In the genomic region with DNA sequence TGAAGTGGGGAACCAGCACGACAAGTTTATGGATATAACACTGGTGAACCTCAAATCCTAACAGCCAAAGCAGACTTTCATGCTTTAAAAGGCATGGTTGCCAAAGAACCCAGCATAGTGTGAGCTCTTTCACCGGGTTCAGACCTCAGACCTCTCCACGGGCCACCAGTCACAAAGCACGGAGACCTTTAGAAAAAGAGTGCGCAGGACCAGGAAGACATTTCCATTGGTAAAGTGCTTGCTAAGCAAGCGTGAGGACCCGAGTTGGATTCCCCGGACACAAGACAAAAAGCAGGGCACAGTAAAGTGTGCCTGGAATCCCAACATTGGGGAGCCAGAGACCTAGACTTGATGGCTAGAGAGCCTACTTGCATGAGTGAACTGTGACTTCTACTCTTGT, we compare ENCODE assay signal across 28 mouse cellular contexts.
DNase-seq lines count a peak whose midpoint lies in the region; ATAC-seq and TF ChIP-seq lines count a peak whose summit lies in the region.
"Had no signal": no experiment of that assay in that cellular context is flagged by ENCODE, and none has a peak within 500 bp of the region (broad histone marks: within the 10 kb centered on the region; RNA-seq: fewer than 3 reads in every experiment).

No protein-coding gene starts in this region.

- no peaks in the 10 kb centered on the region for H3K9me3 ChIP-seq in embryonic facial prominence, embryonic 13.5 days
- H3K9me3 ChIP-seq in embryonic facial prominence, embryonic 10.5 days: no peaks in the 10 kb centered on the region
- H3K9me3 ChIP-seq in hindbrain, embryonic 10.5 days: no peaks in the 10 kb centered on the region
- no peaks in the 10 kb centered on the region for H3K9me3 ChIP-seq in hindbrain, embryonic 13.5 days
- H3K9me3 ChIP-seq in kidney, embryonic 16.5 days (ENCODE audit: low read length): no peaks in the 10 kb centered on the region
- no peaks in the 10 kb centered on the region for H3K9me3 ChIP-seq in midbrain, embryonic 10.5 days (replicated peaks)
- H3K9me3 ChIP-seq in midbrain, embryonic 11.5 days (ENCODE audit: control insufficient read depth, low read length): no peaks in the 10 kb centered on the region
- H3K9me3 ChIP-seq: embryonic facial prominence, embryonic 15.5 days; forebrain, embryonic 12.5 days; forebrain, embryonic 15.5 days; heart, embryonic 12.5 days; heart, embryonic 15.5 days; hindbrain, embryonic 12.5 days had no signal

- H3K27me3 ChIP-seq in embryonic facial prominence, embryonic 13.5 days: no peaks in the 10 kb centered on the region
- no peaks in the 10 kb centered on the region for H3K27me3 ChIP-seq in embryonic facial prominence, embryonic 10.5 days (replicated peaks; ENCODE audit: low read depth, poor library complexity, severe bottlenecking)
- H3K27me3 ChIP-seq in hindbrain, embryonic 10.5 days (ENCODE audit: insufficient read depth, poor library complexity, severe bottlenecking): peaks cover 4% of the 10 kb centered on the region; the same call in 1 of the 2 replicates
- H3K27me3 ChIP-seq in hindbrain, embryonic 13.5 days: peaks cover 4% of the 10 kb centered on the region; the same call in 1 of the 2 replicates
- no peaks in the 10 kb centered on the region for H3K27me3 ChIP-seq in kidney, adult 2 months (replicated peaks; ENCODE audit: control insufficient read depth, insufficient read depth, low read length)
- no peaks in the 10 kb centered on the region for H3K27me3 ChIP-seq in kidney, embryonic 16.5 days (ENCODE audit: insufficient read depth, low read length)
- H3K27me3 ChIP-seq in midbrain, embryonic 10.5 days (ENCODE audit: low read depth, poor library complexity, severe bottlenecking): peaks cover 19% of the 10 kb centered on the region
- H3K27me3 ChIP-seq in midbrain, embryonic 11.5 days (ENCODE audit: control insufficient read depth, insufficient read depth, low read length): no peaks in the 10 kb centered on the region
- H3K27me3 ChIP-seq: embryonic facial prominence, embryonic 15.5 days; forebrain, embryonic 15.5 days; heart, embryonic 12.5 days; heart, embryonic 15.5 days; hindbrain, embryonic 12.5 days had no signal

- H3K27ac ChIP-seq in embryonic facial prominence, embryonic 13.5 days: peak overlapping the region; percentile 51; the same call in 1 of the 2 replicates
- H3K27ac ChIP-seq in embryonic facial prominence, embryonic 10.5 days (replicated peaks): no peak overlapping the region
- H3K27ac ChIP-seq in hindbrain, embryonic 10.5 days: peak overlapping the region; percentile 17; the same call in 1 of the 2 replicates
- no peak overlapping the region for H3K27ac ChIP-seq in hindbrain, embryonic 13.5 days
- H3K27ac ChIP-seq in kidney, adult 2 months (ENCODE audit: insufficient read depth, low read depth, low read length): peak overlapping the region; percentile 74
- no peak overlapping the region for H3K27ac ChIP-seq in kidney, embryonic 16.5 days (ENCODE audit: low read length)
- peak overlapping the region; percentile 49; the same call in 1 of the 2 replicates for H3K27ac ChIP-seq in midbrain, embryonic 10.5 days (replicated peaks)
- no peak overlapping the region for H3K27ac ChIP-seq in midbrain, embryonic 11.5 days (ENCODE audit: low read depth, low read length)
- H3K27ac ChIP-seq: forebrain, embryonic 12.5 days; forebrain, embryonic 15.5 days; gastrocnemius, adult 2 months; heart, embryonic 15.5 days; hindbrain, embryonic 12.5 days had no signal

- ATAC-seq in embryonic facial prominence, embryonic 13.5 days (ENCODE audit: insufficient number of reproducible peaks, insufficient read depth, low FRiP score, low TSS enrichment, low read depth): no peak
- no peak for ATAC-seq in hindbrain, embryonic 13.5 days (ENCODE audit: low FRiP score)
- ATAC-seq in kidney, embryonic 16.5 days (ENCODE audit: low FRiP score, low TSS enrichment): no peak
- ATAC-seq in midbrain, embryonic 11.5 days (ENCODE audit: low FRiP score): no peak
- ATAC-seq: activated CD4-positive, CD25-positive, alpha-beta regulatory T cell, adult 4 months; forebrain, embryonic 15.5 days; hindbrain, embryonic 16.5 days had no signal

- no peaks in the 10 kb centered on the region for H3K36me3 ChIP-seq in embryonic facial prominence, embryonic 13.5 days
- H3K36me3 ChIP-seq in embryonic facial prominence, embryonic 10.5 days (replicated peaks): no peaks in the 10 kb centered on the region
- no peaks in the 10 kb centered on the region for H3K36me3 ChIP-seq in hindbrain, embryonic 10.5 days
- no peaks in the 10 kb centered on the region for H3K36me3 ChIP-seq in hindbrain, embryonic 13.5 days
- H3K36me3 ChIP-seq in kidney, adult 2 months (ENCODE audit: control insufficient read depth, insufficient read depth, low read length): no peaks in the 10 kb centered on the region
- no peaks in the 10 kb centered on the region for H3K36me3 ChIP-seq in kidney, embryonic 16.5 days (ENCODE audit: insufficient read depth, low read length)
- H3K36me3 ChIP-seq in midbrain, embryonic 10.5 days: no peaks in the 10 kb centered on the region
- no peaks in the 10 kb centered on the region for H3K36me3 ChIP-seq in midbrain, embryonic 11.5 days (ENCODE audit: control insufficient read depth, insufficient read depth, low read length)
- H3K36me3 ChIP-seq: embryonic facial prominence, embryonic 15.5 days; forebrain, embryonic 12.5 days; forebrain, embryonic 15.5 days; heart, embryonic 12.5 days; heart, embryonic 15.5 days; hindbrain, embryonic 12.5 days had no signal

- TF ChIP-seq CTCF in kidney, adult 2 months (conservative IDR thresholded peaks at IDR 0.05; ENCODE audit: insufficient read depth, insufficient read length, low read depth, low read length): no peak

- 0 out of 2 replicates have a peak, but pooled peaks cover 17% of the 10 kb centered on the region for H3K4me1 ChIP-seq in embryonic facial prominence, embryonic 13.5 days
- H3K4me1 ChIP-seq in embryonic facial prominence, embryonic 10.5 days: peaks cover 4% of the 10 kb centered on the region; the same call in 1 of the 2 replicates
- peaks cover 12% of the 10 kb centered on the region for H3K4me1 ChIP-seq in hindbrain, embryonic 10.5 days (replicated peaks)
- no peaks in the 10 kb centered on the region for H3K4me1 ChIP-seq in hindbrain, embryonic 13.5 days (replicated peaks)
- peaks cover 28% of the 10 kb centered on the region for H3K4me1 ChIP-seq in kidney, adult 2 months (ENCODE audit: control insufficient read depth, insufficient read depth, low read length)
- peaks cover 7% of the 10 kb centered on the region; the same call in 1 of the 2 replicates for H3K4me1 ChIP-seq in kidney, embryonic 16.5 days (ENCODE audit: insufficient read depth, low read length)
- peaks cover 15% of the 10 kb centered on the region for H3K4me1 ChIP-seq in midbrain, embryonic 10.5 days
- no peaks in the 10 kb centered on the region; the same call in none of the 2 replicates for H3K4me1 ChIP-seq in midbrain, embryonic 11.5 days (ENCODE audit: control insufficient read depth, insufficient read depth, low read length)
- H3K4me1 ChIP-seq: forebrain, embryonic 15.5 days; heart, embryonic 12.5 days; heart, embryonic 15.5 days; hindbrain, embryonic 12.5 days had no signal

- no peak for TF ChIP-seq POLR2A in kidney, adult 2 months (IDR thresholded peaks at IDR 0.05; ENCODE audit: low read depth, low read length)

- no peak overlapping the region for H3K4me3 ChIP-seq in embryonic facial prominence, embryonic 13.5 days
- no peak overlapping the region for H3K4me3 ChIP-seq in embryonic facial prominence, embryonic 10.5 days
- no peak overlapping the region for H3K4me3 ChIP-seq in hindbrain, embryonic 10.5 days
- no peak overlapping the region for H3K4me3 ChIP-seq in hindbrain, embryonic 13.5 days
- H3K4me3 ChIP-seq in kidney, adult 2 months (ENCODE audit: insufficient read depth, low read depth, low read length): no peak overlapping the region
- H3K4me3 ChIP-seq in kidney, embryonic 16.5 days (ENCODE audit: low read length): no peak overlapping the region
- H3K4me3 ChIP-seq in midbrain, embryonic 10.5 days: no peak overlapping the region
- no peak overlapping the region for H3K4me3 ChIP-seq in midbrain, embryonic 11.5 days (ENCODE audit: low read depth, low read length)
- H3K4me3 ChIP-seq: embryonic facial prominence, embryonic 15.5 days; forebrain, embryonic 12.5 days; forebrain, embryonic 15.5 days; gastrocnemius, adult 2 months; heart, embryonic 12.5 days; heart, embryonic 15.5 days; hindbrain, embryonic 12.5 days had no signal

- no peak overlapping the region for H3K9ac ChIP-seq in embryonic facial prominence, embryonic 13.5 days
- H3K9ac ChIP-seq in hindbrain, embryonic 13.5 days: no peak overlapping the region
- no peak overlapping the region for H3K9ac ChIP-seq in kidney, embryonic 16.5 days (replicated peaks; ENCODE audit: low read length)
- no peak overlapping the region for H3K9ac ChIP-seq in midbrain, embryonic 11.5 days (ENCODE audit: low read length)
- H3K9ac ChIP-seq: embryonic facial prominence, embryonic 15.5 days; forebrain, embryonic 12.5 days; forebrain, embryonic 15.5 days; heart, embryonic 12.5 days; heart, embryonic 15.5 days; hindbrain, embryonic 12.5 days had no signal

- H3K4me2 ChIP-seq in embryonic facial prominence, embryonic 13.5 days: no peak overlapping the region
- H3K4me2 ChIP-seq in hindbrain, embryonic 13.5 days: no peak overlapping the region
- no peak overlapping the region for H3K4me2 ChIP-seq in kidney, embryonic 16.5 days (replicated peaks; ENCODE audit: low read depth, low read length)
- H3K4me2 ChIP-seq in midbrain, embryonic 11.5 days: no peak overlapping the region
- H3K4me2 ChIP-seq: embryonic facial prominence, embryonic 15.5 days; forebrain, embryonic 12.5 days; forebrain, embryonic 15.5 days; heart, embryonic 12.5 days; heart, embryonic 15.5 days; hindbrain, embryonic 12.5 days had no signal

- WGBS in embryonic facial prominence, embryonic 13.5 days: 87% methylated on average over 8 of the region's 8 CpGs
- WGBS in embryonic facial prominence, embryonic 10.5 days: 82% methylated on average over 8 of the region's 8 CpGs
- WGBS in hindbrain, embryonic 10.5 days: 43% methylated on average over 8 of the region's 8 CpGs
- 49% methylated on average over 8 of the region's 8 CpGs for WGBS in hindbrain, embryonic 13.5 days
- WGBS in kidney, adult 2 months: 40% methylated on average over 8 of the region's 8 CpGs
- 79% methylated on average over 8 of the region's 8 CpGs for WGBS in kidney, embryonic 16.5 days
- 65% methylated on average over 8 of the region's 8 CpGs for WGBS in midbrain, embryonic 10.5 days
- 60% methylated on average over 8 of the region's 8 CpGs for WGBS in midbrain, embryonic 11.5 days

- no peak for DNase-seq in embryonic facial prominence, embryonic 10.5 days (ENCODE audit: low spot score)
- DNase-seq in hindbrain, embryonic 10.5 days (ENCODE audit: low spot score): no peak
- peak; percentile 78 for DNase-seq in kidney, adult 2 months
- DNase-seq in midbrain, embryonic 10.5 days (ENCODE audit: low spot score): no peak
- no peak for DNase-seq in midbrain, embryonic 11.5 days (ENCODE audit: low spot score, missing footprints)
- DNase-seq: adrenal gland, adult 8-10 months; adrenal gland, postnatal 25 days; cerebellum, adult 11-12 months; cerebellum, adult 8-10 months; cerebellum, postnatal 10 days; cerebellum, postnatal 36 days; embryo, embryonic 11 days; gastrocnemius, adult 2 months; gastrocnemius, postnatal 14 days; heart, adult 18-20 months; heart, postnatal 10 days; heart, postnatal 4 days had no signal

Comparison
In these comparisons a context has a peak if more than half of its experiments do, and no peak if none do; other contexts are left out.
1. H3K27ac ChIP-seq: peak in embryonic facial prominence, embryonic 13.5 days (single experiment), hindbrain, embryonic 10.5 days (single experiment), kidney, adult 2 months (single experiment) and midbrain, embryonic 10.5 days (single experiment); none in embryonic facial prominence, embryonic 10.5 days (single experiment), hindbrain, embryonic 13.5 days (single experiment), kidney, embryonic 16.5 days (single experiment) and midbrain, embryonic 11.5 days (single experiment).